Mouse (Mus musculus): Measurements from ENCODE around the gene Sox5. TPM values are rescaled to one million over a fixed set of nuclear protein-coding genes. Genes with fewer than 3 reads are reported as not detected.

The Sox5 gene
- polyA plus RNA-seq, 1 experiment from 2014 or later = 198 TPM

GRCm38 (mm10) chr6:144048201-144048924, 733.4 kb downstream of the Sox5 start:
- Histone ChIP-seq H3K9me3 (replicated peaks) (no peaks in the 10 kb centered on the region), H3K4me1 (peaks cover 42% of the 10 kb centered on the region), H3K27ac (no peak overlapping the region), H3K27me3 (no peaks in the 10 kb centered on the region), H3K9ac (no peak overlapping the region), H3K36me3 (ENCODE audit: poor library complexity, severe bottlenecking) (no peaks in the 10 kb centered on the region), H3K4me2 (no peak overlapping the region), H3K4me3 (no peak overlapping the region)
- ATAC-seq = no peak
- 82% methylated on average over 3 of the region's 3 CpGs for WGBS

GRCm38 (mm10) chr6:144045503-144045902, 736.3 kb downstream of the Sox5 start:
- H3K4me2 ChIP-seq = peak overlapping the region; percentile 41
- H3K9ac ChIP-seq = no peak overlapping the region
- H3K36me3 ChIP-seq (ENCODE audit: poor library complexity, severe bottlenecking) = no peaks in the 10 kb centered on the region
- H3K4me1 ChIP-seq = peaks cover 64% of the 10 kb centered on the region
- ATAC-seq = peak; percentile 70
- H3K27ac ChIP-seq = peak overlapping the region; percentile 74
- no peaks in the 10 kb centered on the region for H3K27me3 ChIP-seq
- WGBS = 9% methylated on average over 9 of the region's 9 CpGs
- no peak overlapping the region for H3K4me3 ChIP-seq
- no peaks in the 10 kb centered on the region for H3K9me3 ChIP-seq (replicated peaks)

- WGBS = 90% methylated on average over 3 of the region's 3 CpGs
- no peaks in the 10 kb centered on the region for H3K27me3 ChIP-seq
- H3K4me2 ChIP-seq = no peak overlapping the region
- H3K4me3 ChIP-seq = no peak overlapping the region
- H3K4me1 ChIP-seq = peaks cover 71% of the 10 kb centered on the region
- no peaks in the 10 kb centered on the region for H3K36me3 ChIP-seq (ENCODE audit: poor library complexity, severe bottlenecking)
- H3K9me3 ChIP-seq (replicated peaks) = no peaks in the 10 kb centered on the region
- no peak overlapping the region for H3K27ac ChIP-seq
- ATAC-seq = no peak
- no peak overlapping the region for H3K9ac ChIP-seq
Observed at GRCm38 (mm10) chr6:144044381-144044780, 737.4 kb downstream of the Sox5 start.

- Histone ChIP-seq H3K36me3 (ENCODE audit: poor library complexity, severe bottlenecking) (no peaks in the 10 kb centered on the region), H3K27me3 (no peaks in the 10 kb centered on the region), H3K4me1 (peaks cover 76% of the 10 kb centered on the region), H3K4me3 (no peak overlapping the region), H3K27ac (no peak overlapping the region), H3K9ac (no peak overlapping the region), H3K9me3 (replicated peaks) (no peaks in the 10 kb centered on the region), H3K4me2 (no peak overlapping the region)
- no peak for ATAC-seq
- WGBS = 11% methylated on average over 5 of the region's 5 CpGs
Observed at GRCm38 (mm10) chr6:144042936-144043335, 738.8 kb downstream of the Sox5 start.

DNA sequence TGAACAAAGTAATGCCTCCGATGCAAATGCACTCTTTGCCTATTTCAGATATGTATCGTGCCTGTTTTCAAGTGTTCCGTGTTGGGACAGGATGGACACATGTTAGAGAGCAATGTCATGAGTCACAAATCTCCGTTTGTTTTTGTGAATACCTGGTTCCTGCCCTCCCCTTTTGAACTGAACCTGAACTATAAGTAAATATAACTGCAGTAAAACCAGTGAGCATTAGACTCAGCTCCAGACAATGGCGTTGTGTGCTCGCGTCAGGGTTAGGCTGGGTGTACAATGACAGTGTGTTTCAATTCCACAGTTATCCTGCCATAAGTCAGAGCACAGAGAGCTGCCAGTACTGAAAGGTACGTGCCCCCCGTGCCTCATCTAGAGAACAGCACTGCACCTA, 739.8 kb downstream of the Sox5 start:
- Histone ChIP-seq H3K4me1 (peaks cover 74% of the 10 kb centered on the region), H3K4me3 (no peak overlapping the region), H3K36me3 (ENCODE audit: poor library complexity, severe bottlenecking) (no peaks in the 10 kb centered on the region), H3K27me3 (no peaks in the 10 kb centered on the region), H3K4me2 (no peak overlapping the region), H3K27ac (no peak overlapping the region), H3K9ac (peak overlapping the region; percentile 30; the same call in 1 of the 2 replicates), H3K9me3 (replicated peaks) (no peaks in the 10 kb centered on the region)
- WGBS = 38% methylated on average over 9 of the region's 9 CpGs
- no peak for ATAC-seq

DNA sequence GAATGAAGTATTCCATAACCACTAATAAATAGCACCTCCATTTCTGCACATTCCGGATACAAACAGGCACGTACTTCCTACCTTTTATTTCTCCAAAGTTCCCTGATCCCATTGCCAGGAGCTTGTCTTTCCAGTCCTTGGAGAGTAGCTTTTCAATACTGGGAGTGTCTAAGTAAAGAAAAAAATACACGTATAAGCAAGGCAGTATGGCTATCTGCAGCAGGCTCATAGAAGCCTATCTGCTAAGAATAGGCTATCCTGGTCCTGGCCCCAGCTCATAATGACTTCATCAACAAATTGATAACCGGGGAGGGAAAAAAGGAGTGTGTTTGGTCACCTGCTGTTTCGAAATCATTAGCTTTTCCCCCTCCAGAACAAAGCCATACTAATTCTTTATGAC, 740.6 kb downstream of the Sox5 start:
- Histone ChIP-seq H3K4me2 (no peak overlapping the region), H3K27ac (no peak overlapping the region), H3K27me3 (no peaks in the 10 kb centered on the region), H3K4me3 (no peak overlapping the region), H3K9me3 (replicated peaks) (no peaks in the 10 kb centered on the region), H3K9ac (peak overlapping the region; percentile 3; the same call in 1 of the 2 replicates), H3K4me1 (peaks cover 67% of the 10 kb centered on the region), H3K36me3 (ENCODE audit: poor library complexity, severe bottlenecking) (no peaks in the 10 kb centered on the region)
- ATAC-seq = no peak
- WGBS = 33% methylated on average over 5 of the region's 5 CpGs

DNA sequence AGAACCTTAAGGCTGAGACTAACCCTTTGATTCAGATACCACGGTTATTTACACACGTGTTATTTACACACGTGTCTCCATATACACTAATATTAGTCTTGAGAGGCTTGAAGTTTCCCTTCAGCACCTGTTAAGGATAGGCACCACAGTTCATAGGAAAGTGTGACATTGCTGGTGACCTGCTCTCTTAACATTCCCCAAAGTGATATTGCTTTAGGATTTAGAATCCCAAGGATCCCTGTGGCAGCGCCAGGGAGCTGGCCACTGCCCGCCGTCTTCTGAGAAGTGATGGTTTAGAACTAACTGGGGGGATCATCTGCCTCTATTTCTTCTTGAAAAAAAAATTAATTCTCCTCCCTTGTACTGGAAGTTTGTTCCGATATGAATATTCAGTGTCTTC, 741.4 kb downstream of the Sox5 start:
- WGBS = 93% methylated on average over 7 of the region's 7 CpGs
- Histone ChIP-seq H3K9ac (no peak overlapping the region), H3K27ac (no peak overlapping the region), H3K4me3 (no peak overlapping the region), H3K4me2 (no peak overlapping the region), H3K36me3 (ENCODE audit: poor library complexity, severe bottlenecking) (no peaks in the 10 kb centered on the region), H3K4me1 (peaks cover 58% of the 10 kb centered on the region), H3K27me3 (no peaks in the 10 kb centered on the region), H3K9me3 (replicated peaks) (no peaks in the 10 kb centered on the region)
- no peak for ATAC-seq

DNA sequence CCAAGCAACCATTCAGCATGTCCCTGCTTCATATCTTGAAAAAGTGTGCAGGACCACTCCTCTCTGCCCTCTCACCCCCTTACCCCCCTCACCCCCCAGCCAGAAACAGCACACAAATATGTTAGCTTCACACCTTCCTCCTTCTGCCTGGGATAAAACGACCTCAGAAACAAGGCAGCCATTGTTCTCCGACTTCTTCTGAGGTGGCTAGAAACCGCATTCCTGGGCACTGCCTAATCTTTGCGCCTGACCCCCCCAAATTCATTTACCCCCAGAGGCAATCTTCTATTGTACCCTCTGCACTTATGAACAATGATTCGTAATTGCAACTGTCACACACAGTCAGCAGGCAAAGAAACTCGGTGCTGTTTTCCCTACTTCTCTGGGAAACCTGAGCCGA, 742.6 kb downstream of the Sox5 start:
- Histone ChIP-seq H3K27me3 (no peaks in the 10 kb centered on the region), H3K9ac (no peak overlapping the region), H3K36me3 (ENCODE audit: poor library complexity, severe bottlenecking) (no peaks in the 10 kb centered on the region), H3K27ac (no peak overlapping the region), H3K4me1 (peaks cover 47% of the 10 kb centered on the region), H3K4me3 (no peak overlapping the region), H3K4me2 (no peak overlapping the region), H3K9me3 (replicated peaks) (no peaks in the 10 kb centered on the region)
- ATAC-seq = no peak
- WGBS = 6% methylated on average over 7 of the region's 7 CpGs

GRCm38 (mm10) chr6:144033191-144033590, 748.6 kb downstream of the Sox5 start:
- no peaks in the 10 kb centered on the region for H3K9me3 ChIP-seq (replicated peaks)
- no peak overlapping the region for H3K27ac ChIP-seq
- no peak for ATAC-seq
- peaks cover 15% of the 10 kb centered on the region for H3K36me3 ChIP-seq (ENCODE audit: poor library complexity, severe bottlenecking)
- no peak overlapping the region for H3K4me3 ChIP-seq
- no peaks in the 10 kb centered on the region for H3K4me1 ChIP-seq
- no peak overlapping the region for H3K9ac ChIP-seq
- H3K4me2 ChIP-seq = no peak overlapping the region
- H3K27me3 ChIP-seq = no peaks in the 10 kb centered on the region
- WGBS = 95% methylated on average over 2 of the region's 2 CpGs

GRCm38 (mm10) chr6:144016929-144017328, 764.8 kb downstream of the Sox5 start:
- Histone ChIP-seq H3K4me3 (no peak overlapping the region), H3K36me3 (ENCODE audit: poor library complexity, severe bottlenecking) (peaks cover 19% of the 10 kb centered on the region), H3K9ac (no peak overlapping the region), H3K4me2 (no peak overlapping the region), H3K9me3 (replicated peaks) (no peaks in the 10 kb centered on the region), H3K27me3 (no peaks in the 10 kb centered on the region), H3K27ac (no peak overlapping the region), H3K4me1 (peaks cover 5% of the 10 kb centered on the region; the same call in 1 of the 2 replicates)
- no peak for ATAC-seq

GRCm38 (mm10) chr6:144011880-144012524, 769.8 kb downstream of the Sox5 start:
- 79% methylated on average over 14 of the region's 14 CpGs for whole genome bisulfite sequencing
- Histone ChIP-seq H3K4me3 (no peak overlapping the region), H3K27me3 (no peaks in the 10 kb centered on the region), H3K27ac (no peak overlapping the region), H3K36me3 (ENCODE audit: poor library complexity, severe bottlenecking) (peaks cover 15% of the 10 kb centered on the region), H3K4me2 (no peak overlapping the region), H3K9ac (no peak overlapping the region), H3K4me1 (no peaks in the 10 kb centered on the region), H3K9me3 (replicated peaks) (no peaks in the 10 kb centered on the region)
- ATAC-seq = no peak

- Histone ChIP-seq H3K9me3 (replicated peaks) (no peaks in the 10 kb centered on the region), H3K27me3 (no peaks in the 10 kb centered on the region), H3K4me3 (no peak overlapping the region), H3K36me3 (ENCODE audit: poor library complexity, severe bottlenecking) (peaks cover 14% of the 10 kb centered on the region), H3K27ac (no peak overlapping the region), H3K4me1 (no peaks in the 10 kb centered on the region), H3K4me2 (no peak overlapping the region), H3K9ac (no peak overlapping the region)
- no peak for ATAC-seq
- WGBS = 76% methylated on average over 3 of the region's 3 CpGs
Observed at GRCm38 (mm10) chr6:144010995-144011394, 770.8 kb downstream of the Sox5 start.

GRCm38 (mm10) chr6:144010285-144010684, 771.5 kb downstream of the Sox5 start:
- H3K27ac ChIP-seq = no peak overlapping the region
- H3K36me3 ChIP-seq (ENCODE audit: poor library complexity, severe bottlenecking) = peaks cover 9% of the 10 kb centered on the region
- no peak for ATAC-seq
- no peaks in the 10 kb centered on the region for H3K4me1 ChIP-seq
- no peaks in the 10 kb centered on the region for H3K9me3 ChIP-seq (replicated peaks)
- H3K4me3 ChIP-seq = no peak overlapping the region
- H3K4me2 ChIP-seq = no peak overlapping the region
- no peak overlapping the region for H3K9ac ChIP-seq
- H3K27me3 ChIP-seq = no peaks in the 10 kb centered on the region

All from forebrain, embryonic 13.5 days (tissue).